In the genomic region with DNA sequence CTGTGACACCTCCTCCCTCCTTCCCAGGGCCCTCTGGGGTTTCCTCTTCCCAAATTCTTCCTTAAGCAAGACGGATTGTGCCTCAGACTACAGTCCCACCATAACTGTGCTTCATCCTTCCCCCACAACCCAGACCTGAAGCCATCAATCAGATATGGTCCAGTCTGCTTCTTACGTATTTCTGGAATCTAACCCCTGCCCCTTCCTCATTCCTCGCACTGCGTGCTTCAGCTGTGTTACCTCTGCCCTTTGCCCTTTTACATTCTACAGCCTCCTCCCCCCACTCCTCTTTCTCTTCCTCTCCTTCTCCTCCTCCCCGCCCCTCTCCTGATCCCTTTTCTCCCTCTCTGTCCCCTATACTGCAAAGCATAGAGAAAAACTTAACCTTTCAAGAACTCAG, we compare ENCODE assay signal across 18 mouse cellular contexts. TPM values are rescaled to one million over a fixed set of nuclear protein-coding genes. Genes with fewer than 3 reads are reported as not detected.
DNase-seq lines count a peak whose midpoint lies in the region; ATAC-seq lines count a peak whose summit lies in the region.
"Had no signal": no experiment of that assay in that cellular context is flagged by ENCODE, and none has a peak within 500 bp of the region (broad histone marks: within the 10 kb centered on the region; RNA-seq: fewer than 3 reads in every experiment).

No protein-coding gene starts in this region.

- no peaks in the 10 kb centered on the region for H3K27me3 ChIP-seq in heart, embryonic 13.5 days (replicated peaks)
- H3K27me3 ChIP-seq in heart, embryonic 11.5 days (ENCODE audit: control insufficient read depth, insufficient read depth, low read length) = no peaks in the 10 kb centered on the region
- no peaks in the 10 kb centered on the region for H3K27me3 ChIP-seq in kidney, embryonic 15.5 days
- H3K27me3 ChIP-seq in embryonic facial prominence, embryonic 11.5 days (ENCODE audit: control insufficient read depth, insufficient read depth, low read length) = no peaks in the 10 kb centered on the region
- H3K27me3 ChIP-seq: forebrain, embryonic 15.5 days had no signal

- no peaks in the 10 kb centered on the region for H3K36me3 ChIP-seq in heart, embryonic 13.5 days
- H3K36me3 ChIP-seq in heart, embryonic 11.5 days (ENCODE audit: control insufficient read depth, insufficient read depth, low read length) = no peaks in the 10 kb centered on the region
- no peaks in the 10 kb centered on the region for H3K36me3 ChIP-seq in kidney, embryonic 15.5 days
- no peaks in the 10 kb centered on the region for H3K36me3 ChIP-seq in embryonic facial prominence, embryonic 11.5 days (replicated peaks; ENCODE audit: control insufficient read depth, insufficient read depth, low read depth, low read length)
- H3K36me3 ChIP-seq: forebrain, embryonic 15.5 days had no signal

- no peaks in the 10 kb centered on the region for H3K9me3 ChIP-seq in heart, embryonic 13.5 days
- H3K9me3 ChIP-seq in heart, embryonic 11.5 days (replicated peaks; ENCODE audit: control insufficient read depth, low read length) = no peaks in the 10 kb centered on the region
- H3K9me3 ChIP-seq in kidney, embryonic 15.5 days (replicated peaks) = no peaks in the 10 kb centered on the region
- H3K9me3 ChIP-seq in embryonic facial prominence, embryonic 11.5 days (replicated peaks; ENCODE audit: control insufficient read depth, low read length) = no peaks in the 10 kb centered on the region
- H3K9me3 ChIP-seq: forebrain, embryonic 15.5 days had no signal

- 34% methylated on average over 5 of the region's 5 CpGs for WGBS in heart, embryonic 13.5 days
- 20% methylated on average over 5 of the region's 5 CpGs for WGBS in heart, embryonic 11.5 days (ENCODE audit: insufficient replicate concordance)
- WGBS in kidney, embryonic 15.5 days = 11% methylated on average over 5 of the region's 5 CpGs
- 1% methylated on average over 5 of the region's 5 CpGs for WGBS in embryonic facial prominence, embryonic 11.5 days

- peak overlapping the region; percentile 52; the same call in 1 of the 2 replicates for H3K9ac ChIP-seq in heart, embryonic 13.5 days
- H3K9ac ChIP-seq in heart, embryonic 11.5 days (ENCODE audit: low read depth, low read length) = no peak overlapping the region
- H3K9ac ChIP-seq in kidney, embryonic 15.5 days = no peak overlapping the region
- no peak overlapping the region for H3K9ac ChIP-seq in embryonic facial prominence, embryonic 11.5 days (replicated peaks; ENCODE audit: low read length)
- H3K9ac ChIP-seq: forebrain, embryonic 15.5 days had no signal

- H3K27ac ChIP-seq in heart, embryonic 13.5 days (replicated peaks) = 0 out of 2 replicates have a peak overlapping the region, but pooled peaks have one; percentile 8
- H3K27ac ChIP-seq in heart, embryonic 11.5 days (ENCODE audit: low read depth, low read length) = no peak overlapping the region
- peak overlapping the region; percentile 78 for H3K27ac ChIP-seq in kidney, embryonic 15.5 days
- H3K27ac ChIP-seq in embryonic facial prominence, embryonic 11.5 days (replicated peaks; ENCODE audit: low read depth, low read length) = no peak overlapping the region
- H3K27ac ChIP-seq: forebrain, embryonic 15.5 days; hindbrain, postnatal 0 days; macrophage had no signal

- no peak overlapping the region for H3K4me2 ChIP-seq in heart, embryonic 13.5 days
- no peak overlapping the region; the same call in 1 of the 2 replicates for H3K4me2 ChIP-seq in heart, embryonic 11.5 days
- no peak overlapping the region for H3K4me2 ChIP-seq in kidney, embryonic 15.5 days
- no peak overlapping the region for H3K4me2 ChIP-seq in embryonic facial prominence, embryonic 11.5 days (ENCODE audit: low read depth, low read length)
- H3K4me2 ChIP-seq: forebrain, embryonic 15.5 days had no signal

- ATAC-seq in heart, embryonic 13.5 days (ENCODE audit: extremely low read depth, insufficient number of reproducible peaks, low FRiP score, low TSS enrichment) = no peak
- ATAC-seq in heart, embryonic 11.5 days (replicated peaks; ENCODE audit: insufficient number of reproducible peaks, low FRiP score, low TSS enrichment) = no peak
- no peak; the same call in 1 of the 2 replicates for ATAC-seq in kidney, embryonic 15.5 days (replicated peaks; ENCODE audit: low FRiP score)
- ATAC-seq in embryonic facial prominence, embryonic 11.5 days (replicated peaks; ENCODE audit: insufficient number of reproducible peaks, low FRiP score, low TSS enrichment, low read depth) = no peak
- ATAC-seq: forebrain, embryonic 15.5 days; hindbrain, postnatal 0 days had no signal

- no peak overlapping the region for H3K4me3 ChIP-seq in heart, embryonic 13.5 days
- H3K4me3 ChIP-seq in heart, embryonic 11.5 days (ENCODE audit: low read depth, low read length) = no peak overlapping the region
- H3K4me3 ChIP-seq in kidney, embryonic 15.5 days (replicated peaks) = no peak overlapping the region
- no peak overlapping the region for H3K4me3 ChIP-seq in embryonic facial prominence, embryonic 11.5 days (ENCODE audit: low read depth, low read length)
- H3K4me3 ChIP-seq: forebrain, embryonic 15.5 days had no signal

- H3K4me1 ChIP-seq in heart, embryonic 13.5 days = peaks cover 47% of the 10 kb centered on the region
- peaks cover 35% of the 10 kb centered on the region for H3K4me1 ChIP-seq in heart, embryonic 11.5 days (ENCODE audit: control insufficient read depth, insufficient read depth, low read length)
- peaks cover 51% of the 10 kb centered on the region for H3K4me1 ChIP-seq in kidney, embryonic 15.5 days
- 0 out of 2 replicates have a peak, but pooled peaks cover 2% of the 10 kb centered on the region for H3K4me1 ChIP-seq in embryonic facial prominence, embryonic 11.5 days (ENCODE audit: control insufficient read depth, insufficient read depth, low read length)
- H3K4me1 ChIP-seq: forebrain, embryonic 15.5 days had no signal

- DNase-seq in kidney, adult 11 months = no peak
- peak; percentile 87 for DNase-seq in embryo, embryonic 10 days (ENCODE audit: low spot score)
- DNase-seq in embryonic facial prominence, embryonic 11.5 days (ENCODE audit: low spot score) = peak; percentile 53
- no peak for DNase-seq in cerebellum, adult 9-11 months
- no peak for DNase-seq in right cerebral cortex, adult 18-20 months
- DNase-seq: adrenal gland, adult 2 months; cerebellum, adult 11-12 months; gastrocnemius, postnatal 36 days; lung, adult 2 months; midbrain, embryonic 14.5 days; thymus, postnatal 14 days had no signal

RNA-seq across cellular contexts. Expression of a gene that starts 4.9 kb away (rescaled TPM):
- polyA plus RNA-seq in heart, embryonic 13.5 days (2015; fragmentation: Nextera tagmentation; extraction: Ambion mirVana) = 1.6 and 1.7 TPM in 2 replicates
- 0.29 and 0.58 TPM in 2 replicates for polyA plus RNA-seq in heart, embryonic 11.5 days (2014; fragmentation: Nextera tagmentation; extraction: Ambion mirVana)
- polyA plus RNA-seq in kidney, embryonic 15.5 days (2015; fragmentation: Nextera tagmentation; extraction: Ambion mirVana) = 3.2 and 3.8 TPM in 2 replicates
- polyA plus RNA-seq in embryonic facial prominence, embryonic 11.5 days (2014; fragmentation: Nextera tagmentation; extraction: Ambion mirVana) = 0.20 and 0.67 TPM in 2 replicates
- polyA plus RNA-seq: adrenal gland, adult 2 months; liver, adult 2 months; macrophage; midbrain, embryonic 14.5 days had no signal

RNA-seq across cellular contexts. Expression of a gene that starts 35.7 kb away (rescaled TPM):
- polyA plus RNA-seq in heart, embryonic 13.5 days (2015; fragmentation: Nextera tagmentation; extraction: Ambion mirVana) = not detected in 2 replicates
- 0.17 TPM in 1 of 2 replicates, not detected in the other for polyA plus RNA-seq in heart, embryonic 11.5 days (2014; fragmentation: Nextera tagmentation; extraction: Ambion mirVana)
- polyA plus RNA-seq in kidney, embryonic 15.5 days (2015; fragmentation: Nextera tagmentation; extraction: Ambion mirVana) = 2.1 TPM in 2 replicates
- polyA plus RNA-seq in embryonic facial prominence, embryonic 11.5 days (2014; fragmentation: Nextera tagmentation; extraction: Ambion mirVana) = 0.20 and 0.27 TPM in 2 replicates
- polyA plus RNA-seq: forebrain, embryonic 15.5 days; macrophage; midbrain, embryonic 14.5 days had no signal

Comparison
In these comparisons a context has a peak if more than half of its experiments do, and no peak if none do; other contexts are left out.
1. H3K27ac ChIP-seq: peak in heart, embryonic 13.5 days (single experiment) and kidney, embryonic 15.5 days (single experiment); none in heart, embryonic 11.5 days (single experiment) and embryonic facial prominence, embryonic 11.5 days (single experiment).
2. DNase-seq: peak in embryo, embryonic 10 days (single experiment) and embryonic facial prominence, embryonic 11.5 days (single experiment); none in kidney, adult 11 months (single experiment), cerebellum, adult 9-11 months (single experiment) and right cerebral cortex, adult 18-20 months (single experiment).